Mouse (Mus musculus): ENCODE results near the gene Ubash3a. TPM values are rescaled to one million over a fixed set of nuclear protein-coding genes. Genes with fewer than 3 reads are reported as not detected.

Gene Ubash3a
- polyA plus RNA-seq, 1 experiment, result not detected

Other genes with a start within 250 kb of the Ubash3a start
- 29.5 and 29.6 TPM in 2 replicates for gene Abcg1, start 150.2 kb upstream of the Ubash3a start, polyA plus RNA-seq (2012; rRNA removed)
- 0.24 and 1.8 TPM in 2 replicates for gene Tff3, start 78.2 kb upstream of the Ubash3a start, polyA plus RNA-seq (2012; rRNA removed)
- not detected in 2 replicates for gene Tff2, start 63.6 kb upstream of the Ubash3a start, polyA plus RNA-seq (2012; rRNA removed)
- not detected in 2 replicates for gene Tff1, start 42.6 kb upstream of the Ubash3a start, polyA plus RNA-seq (2012; rRNA removed)
- 0.04 TPM in 1 of 2 replicates, not detected in the other for gene Tmprss3, start 8.9 kb upstream of the Ubash3a start, polyA plus RNA-seq (2012; rRNA removed)
- 4.7 and 4.8 TPM in 2 replicates for gene Rsph1, start 69.5 kb downstream of the Ubash3a start, polyA plus RNA-seq (2012; rRNA removed)
- 13.3 and 13.6 TPM in 2 replicates for gene Slc37a1, start 78.9 kb downstream of the Ubash3a start, polyA plus RNA-seq (2012; rRNA removed)
- 28.6 and 29.6 TPM in 2 replicates for gene Pde9a, start 178.3 kb downstream of the Ubash3a start, polyA plus RNA-seq (2012; rRNA removed)